Mouse (Mus musculus) embryonic facial prominence, embryonic 15.5 days (tissue): ENCODE data around the gene Foxk1. TPM values are rescaled to one million over a fixed set of nuclear protein-coding genes. Genes with fewer than 3 reads are reported as not detected.

Experiments
- ATAC-seq: fragments of 200-750 bp; cut with Nextera tagmentation; 2 replicates; pipeline ENCODE4 v1.8.0; 2017; ENCODE audit warnings: low read depth, moderate TSS enrichment; ENCODE audit not compliant: insufficient number of reproducible peaks, low FRiP score, low TSS enrichment
- H3K27ac ChIP-seq: fragments of 300-500 bp; sonication (generic); replicated peaks from 2 replicates; pipeline ENCODE4 v1.5.1; 2015; ENCODE audit warnings: mild to moderate bottlenecking, inconsistent platforms
- H3K27me3 ChIP-seq: fragments of 300-500 bp; sonication (generic); 2 replicates; pipeline ENCODE4 v1.6.1; 2015; ENCODE audit warnings: inconsistent platforms
- H3K36me3 ChIP-seq: fragments of 300-500 bp; sonication (generic); 2 replicates; pipeline ENCODE4 v1.6.1; 2015; ENCODE audit warnings: mild to moderate bottlenecking, inconsistent platforms
- H3K4me1 ChIP-seq: fragments of 300-500 bp; sonication (generic); 2 replicates; pipeline ENCODE4 v1.6.1; 2015; ENCODE audit warnings: inconsistent platforms
- H3K4me2 ChIP-seq: fragments of 300-500 bp; sonication (generic); replicated peaks from 2 replicates; pipeline ENCODE4 v1.6.1; 2015; ENCODE audit warnings: mild to moderate bottlenecking, inconsistent platforms
- H3K4me3 ChIP-seq: fragments of 300-500 bp; sonication (generic); replicated peaks from 2 replicates; pipeline ENCODE4 v1.5.1; 2015; ENCODE audit warnings: mild to moderate bottlenecking, inconsistent platforms
- H3K9ac ChIP-seq: fragments of 300-500 bp; sonication (generic); 2 replicates; pipeline ENCODE4 v1.6.1; 2015; ENCODE audit warnings: inconsistent platforms
- H3K9me3 ChIP-seq: fragments of 300-500 bp; sonication (generic); replicated peaks from 2 replicates; pipeline ENCODE4 v1.6.1; 2016; ENCODE audit warnings: inconsistent platforms
- WGBS: fragments of 180-500 bp; shearing (Covaris S2); methylation state at CpG from one replicate; pipeline ENCODE4 v1.1.7; 2015; 5-methylcytosine and 5-hydroxymethylcytosine counted together
- polyA plus RNA-seq: library from polyadenylated mRNA; unstranded; fragments of >200 nt; fragmentation: Nextera tagmentation; extraction: Ambion mirVana; gene quantifications from 2 replicates; pipeline ENCODE4 v1.2.1, GENCODE M21; 2015

The Foxk1 gene
- polyA plus RNA-seq: 6.5 and 6.6 TPM in 2 replicates

DNA sequence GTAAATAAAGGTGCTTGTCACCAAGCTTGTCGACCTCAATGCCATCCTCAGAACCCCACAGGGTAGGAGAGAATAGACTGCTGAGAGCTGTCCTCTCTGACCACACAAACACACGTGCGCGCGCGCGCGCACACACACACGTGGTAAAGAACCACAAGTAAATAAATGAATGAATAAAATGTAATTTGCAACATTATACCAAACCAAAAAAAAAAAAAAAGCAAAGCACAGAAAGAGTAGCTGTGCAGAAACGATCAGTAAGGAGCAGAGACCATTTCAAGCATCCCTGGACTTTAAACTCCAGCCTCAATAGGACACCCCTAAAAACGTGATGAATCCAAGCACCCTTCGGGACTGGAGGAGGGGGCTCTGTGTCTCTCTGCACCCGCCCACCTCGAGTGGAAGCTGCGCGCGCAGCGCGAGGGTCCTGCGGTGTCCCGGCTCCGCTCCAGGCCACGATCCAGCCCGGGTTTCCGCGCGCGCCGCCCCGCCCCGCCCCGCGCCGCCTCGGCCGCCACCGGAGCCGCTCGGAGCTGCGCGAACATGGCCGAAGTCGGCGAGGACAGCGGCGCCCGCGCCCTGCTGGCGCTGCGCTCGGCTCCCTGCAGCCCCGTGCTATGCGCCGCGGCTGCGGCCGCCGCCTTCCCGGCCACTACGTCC is at the start of gene Foxk1:
Gene Foxk1, plus strand, starts transcription at position 517 of the 660 bp plus-strand sequence.
- Histone ChIP-seq H3K27ac (peak within 1 kb of the TSS; percentile 93), H3K9ac (peak within 1 kb of the TSS; percentile 98), H3K4me3 (peak within 1 kb of the TSS; percentile 99), H3K36me3 (no peaks in the 10 kb centered on the region), H3K9me3 (no peaks in the 10 kb centered on the region), H3K4me2 (peak within 1 kb of the TSS; percentile 79), H3K27me3 (no peaks in the 10 kb centered on the region), H3K4me1 (peaks cover 50% of the 10 kb centered on the region)
- WGBS: 0% methylated on average over 32 of the region's 60 CpGs
- peak; percentile 88 for ATAC-seq

GRCm38 (mm10) chr5:142352336-142352892 is 48.9 kb upstream of the Foxk1 start:
- no peak overlapping the region for H3K4me3 ChIP-seq
- H3K27me3 ChIP-seq: no peaks in the 10 kb centered on the region
- no peak overlapping the region for H3K4me2 ChIP-seq
- no peak overlapping the region for H3K27ac ChIP-seq
- H3K4me1 ChIP-seq: no peaks in the 10 kb centered on the region
- H3K9ac ChIP-seq: no peak overlapping the region
- no peaks in the 10 kb centered on the region for H3K36me3 ChIP-seq
- no peak for ATAC-seq
- 85% methylated on average over 5 of the region's 5 CpGs for WGBS
- 0 out of 2 replicates have a peak, but pooled peaks cover 4% of the 10 kb centered on the region for H3K9me3 ChIP-seq

DNA sequence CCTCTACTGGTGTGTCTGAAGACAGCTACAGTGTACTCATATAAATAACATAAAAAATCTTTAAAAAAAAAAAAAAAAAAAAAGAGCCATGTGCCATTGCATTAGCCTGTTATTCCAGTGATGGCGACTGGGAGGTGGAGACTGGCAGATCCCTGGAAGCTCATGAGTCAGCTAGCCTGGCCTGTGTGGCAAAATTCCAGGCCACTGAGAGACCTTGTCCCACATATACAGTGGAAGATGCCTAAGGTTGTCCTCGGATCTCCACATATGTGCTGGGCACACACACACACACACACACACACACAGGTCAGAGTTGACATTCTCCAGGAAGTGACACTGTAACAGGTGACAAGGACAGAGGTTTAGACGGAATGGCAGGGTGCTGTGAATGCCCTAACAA is 46.2 kb upstream of the Foxk1 start:
- WGBS: 88% methylated on average over 3 of the region's 3 CpGs
- Histone ChIP-seq H3K9me3 (no peaks in the 10 kb centered on the region), H3K27me3 (no peaks in the 10 kb centered on the region), H3K4me2 (no peak overlapping the region), H3K36me3 (no peaks in the 10 kb centered on the region), H3K4me1 (no peaks in the 10 kb centered on the region), H3K27ac (no peak overlapping the region), H3K9ac (no peak overlapping the region), H3K4me3 (no peak overlapping the region)
- no peak for ATAC-seq

GRCm38 (mm10) chr5:142361166-142361565 is 40.1 kb upstream of the Foxk1 start:
- Histone ChIP-seq H3K9me3 (no peaks in the 10 kb centered on the region), H3K9ac (no peak overlapping the region), H3K27ac (no peak overlapping the region), H3K27me3 (no peaks in the 10 kb centered on the region), H3K4me3 (no peak overlapping the region), H3K4me1 (peaks cover 13% of the 10 kb centered on the region; the same call in 1 of the 2 replicates), H3K36me3 (no peaks in the 10 kb centered on the region), H3K4me2 (no peak overlapping the region)
- no peak for ATAC-seq
- WGBS: 52% methylated on average over 5 of the region's 5 CpGs

DNA sequence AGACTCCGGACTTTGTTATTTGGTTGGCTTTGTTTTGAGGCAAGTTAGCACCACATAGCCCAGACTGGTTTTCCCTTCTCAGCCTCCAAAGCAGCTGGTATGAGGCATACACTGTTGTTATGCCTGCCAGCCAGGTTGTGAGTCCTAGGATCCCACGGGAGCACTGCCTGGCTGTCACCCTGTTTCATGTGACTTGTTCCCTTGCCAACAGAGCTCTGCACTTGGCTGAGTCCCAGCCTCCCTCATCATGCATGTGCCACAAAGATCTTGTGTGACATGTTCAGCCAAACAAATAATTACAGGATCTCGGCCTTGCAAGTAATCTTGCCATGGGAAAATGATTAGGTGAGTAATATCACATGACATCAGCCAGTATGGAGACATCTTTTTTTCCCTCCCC is 38.4 kb upstream of the Foxk1 start:
- no peak overlapping the region for H3K27ac ChIP-seq
- no peak for ATAC-seq
- WGBS: 46% methylated on average over 3 of the region's 3 CpGs

GRCm38 (mm10) chr5:142364095-142364494 is 37.2 kb upstream of the Foxk1 start:
- Histone ChIP-seq H3K4me2 (no peak overlapping the region), H3K4me3 (no peak overlapping the region), H3K9me3 (no peaks in the 10 kb centered on the region), H3K36me3 (no peaks in the 10 kb centered on the region), H3K27me3 (no peaks in the 10 kb centered on the region), H3K27ac (no peak overlapping the region), H3K4me1 (peaks cover 26% of the 10 kb centered on the region), H3K9ac (no peak overlapping the region)
- no peak for ATAC-seq
- WGBS: 35% methylated on average over 5 of the region's 5 CpGs

More for the DNA sequence above, 38.4 kb upstream of the Foxk1 start:
- Histone ChIP-seq H3K4me2 (no peak overlapping the region), H3K27me3 (no peaks in the 10 kb centered on the region), H3K4me3 (no peak overlapping the region), H3K4me1 (peaks cover 20% of the 10 kb centered on the region), H3K36me3 (no peaks in the 10 kb centered on the region), H3K9me3 (no peaks in the 10 kb centered on the region), H3K9ac (no peak overlapping the region)

- peak overlapping the region; percentile 60 for H3K9ac ChIP-seq
- peak overlapping the region; percentile 66 for H3K4me2 ChIP-seq
- peak overlapping the region; percentile 77 for H3K27ac ChIP-seq
- H3K9me3 ChIP-seq: no peaks in the 10 kb centered on the region
- WGBS: under 1% methylated on average over 82 of the region's 83 CpGs
- no peaks in the 10 kb centered on the region for H3K27me3 ChIP-seq
- ATAC-seq: peak; percentile 91
- H3K4me3 ChIP-seq: peak overlapping the region; percentile 68
- peaks cover 27% of the 10 kb centered on the region for H3K4me1 ChIP-seq
- H3K36me3 ChIP-seq: no peaks in the 10 kb centered on the region
Measured at GRCm38 (mm10) chr5:142367085-142368081, 33.9 kb upstream of the Foxk1 start.

- Histone ChIP-seq H3K9ac (peak overlapping the region; percentile 55), H3K27ac (peak overlapping the region; percentile 77), H3K9me3 (no peaks in the 10 kb centered on the region), H3K4me1 (peaks cover 27% of the 10 kb centered on the region), H3K4me2 (peak overlapping the region; percentile 66), H3K27me3 (no peaks in the 10 kb centered on the region), H3K4me3 (peak overlapping the region; percentile 68), H3K36me3 (no peaks in the 10 kb centered on the region)
- WGBS: 60% methylated on average over 5 of the region's 5 CpGs
- no peak for ATAC-seq
Measured at GRCm38 (mm10) chr5:142368122-142368521, 33.2 kb upstream of the Foxk1 start.

GRCm38 (mm10) chr5:142370406-142371171 is 30.7 kb upstream of the Foxk1 start:
- Histone ChIP-seq H3K27me3 (no peaks in the 10 kb centered on the region), H3K36me3 (no peaks in the 10 kb centered on the region), H3K4me2 (no peak overlapping the region), H3K4me3 (no peak overlapping the region), H3K9me3 (no peaks in the 10 kb centered on the region), H3K27ac (no peak overlapping the region), H3K4me1 (peaks cover 21% of the 10 kb centered on the region), H3K9ac (no peak overlapping the region)
- ATAC-seq: no peak
- WGBS: 93% methylated on average over 4 of the region's 4 CpGs

GRCm38 (mm10) chr5:142371172-142372155 is 29.8 kb upstream of the Foxk1 start:
- 24% methylated on average over 24 of the region's 24 CpGs for WGBS
- ATAC-seq: no peak
- H3K4me2 ChIP-seq: no peak overlapping the region
- H3K9me3 ChIP-seq: no peaks in the 10 kb centered on the region
- peaks cover 19% of the 10 kb centered on the region for H3K4me1 ChIP-seq
- H3K27ac ChIP-seq: peak overlapping the region; percentile 71
- H3K9ac ChIP-seq: no peak overlapping the region
- H3K36me3 ChIP-seq: no peaks in the 10 kb centered on the region
- no peak overlapping the region for H3K4me3 ChIP-seq
- H3K27me3 ChIP-seq: no peaks in the 10 kb centered on the region
